Mouse (Mus musculus): ENCODE measurements around the gene Tnfaip8l1. TPM values are rescaled to one million over a fixed set of nuclear protein-coding genes. Genes with fewer than 3 reads are reported as not detected.

Tnfaip8l1 gene
- total RNA-seq, 1 experiment from 2014 or later = not detected

DNA sequence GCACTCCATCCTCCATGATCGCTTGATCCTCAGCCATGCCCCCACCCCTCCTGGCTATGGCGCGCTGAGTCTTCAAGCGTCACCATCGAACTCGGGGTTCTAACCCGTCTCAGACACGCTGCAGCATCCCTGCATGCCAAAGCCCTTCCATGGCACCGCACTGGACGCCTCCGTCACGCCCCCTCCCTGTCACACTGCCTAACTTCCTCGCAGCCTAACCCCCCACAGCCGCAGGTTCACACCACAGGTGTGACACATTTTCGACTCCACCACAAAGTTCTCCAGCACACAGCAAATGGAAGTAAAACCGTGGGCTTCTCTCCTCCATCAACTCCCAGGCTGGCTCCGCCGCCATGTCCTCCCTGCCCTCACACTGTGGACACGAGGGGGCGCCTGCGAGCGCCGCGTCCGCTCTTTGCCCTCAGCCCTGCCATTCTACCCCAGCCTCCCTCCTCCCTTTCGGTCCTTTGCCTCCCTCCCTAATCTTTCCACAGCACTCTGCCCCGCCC lies 27.8 kb upstream of the Tnfaip8l1 start:
- ATAC-seq (replicated peaks; ENCODE audit: insufficient number of reproducible peaks, low FRiP score, low TSS enrichment, poor library complexity, severe bottlenecking) = peak; percentile 46

DNA sequence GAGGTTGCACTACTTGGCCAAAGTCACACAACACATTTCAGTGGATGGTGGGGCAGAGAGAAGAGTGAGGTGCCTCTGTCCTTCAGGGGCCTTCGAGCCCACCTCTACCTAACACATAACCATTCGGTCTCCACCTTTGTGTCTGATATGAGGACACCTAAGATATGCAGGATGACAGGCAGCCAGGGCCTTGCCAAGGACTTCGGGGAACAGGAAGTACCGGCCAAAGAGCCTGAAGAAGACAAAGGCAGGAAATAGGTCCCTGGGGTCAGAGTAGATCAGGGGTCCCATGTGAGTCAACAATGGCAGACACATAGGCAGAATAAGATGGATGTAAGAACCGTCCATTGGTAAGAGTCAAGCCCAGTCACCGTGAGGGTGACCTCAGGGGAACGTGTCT lies 25.7 kb upstream of the Tnfaip8l1 start:
- ATAC-seq (replicated peaks; ENCODE audit: insufficient number of reproducible peaks, low FRiP score, low TSS enrichment, poor library complexity, severe bottlenecking) = no peak

DNA sequence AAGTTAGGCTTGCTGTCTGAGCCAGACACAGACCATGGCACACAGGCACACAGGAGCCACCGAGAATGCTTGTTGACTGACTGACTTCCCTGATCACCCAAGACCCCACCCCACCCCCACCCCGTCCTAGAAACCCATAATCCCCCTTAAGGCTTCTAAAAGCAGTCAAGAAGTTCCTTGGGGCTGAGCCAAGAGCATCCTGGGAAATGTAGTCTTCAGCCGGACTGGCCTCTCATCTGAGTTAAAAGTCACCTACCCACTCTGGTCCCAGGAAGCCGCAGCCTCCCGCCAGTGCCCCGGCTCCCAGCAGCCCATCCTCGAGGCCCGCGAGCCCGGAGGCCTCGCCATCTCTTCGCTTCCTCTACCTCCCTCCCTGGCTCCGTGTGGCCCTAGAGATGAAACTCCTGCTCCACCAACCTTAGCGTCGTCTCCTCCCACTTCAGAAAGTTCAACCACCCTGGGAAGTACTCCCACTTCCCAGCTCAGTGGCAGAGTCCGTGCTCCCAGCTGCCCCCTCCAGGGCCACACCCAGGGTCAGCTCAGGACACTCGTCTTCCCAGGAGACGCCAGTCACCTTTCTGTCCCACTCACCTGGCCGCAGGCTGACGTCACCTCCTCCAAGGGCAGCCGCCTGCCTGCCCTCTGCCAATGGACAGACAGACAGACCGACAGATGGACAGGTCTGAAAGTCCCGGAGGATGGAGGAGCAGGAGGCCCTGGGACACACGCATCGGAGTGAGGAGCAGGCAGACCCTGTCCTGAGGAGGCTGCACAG lies 24.3 kb upstream of the Tnfaip8l1 start:
- ATAC-seq (replicated peaks; ENCODE audit: insufficient number of reproducible peaks, low FRiP score, low TSS enrichment, poor library complexity, severe bottlenecking) = no peak

DNA sequence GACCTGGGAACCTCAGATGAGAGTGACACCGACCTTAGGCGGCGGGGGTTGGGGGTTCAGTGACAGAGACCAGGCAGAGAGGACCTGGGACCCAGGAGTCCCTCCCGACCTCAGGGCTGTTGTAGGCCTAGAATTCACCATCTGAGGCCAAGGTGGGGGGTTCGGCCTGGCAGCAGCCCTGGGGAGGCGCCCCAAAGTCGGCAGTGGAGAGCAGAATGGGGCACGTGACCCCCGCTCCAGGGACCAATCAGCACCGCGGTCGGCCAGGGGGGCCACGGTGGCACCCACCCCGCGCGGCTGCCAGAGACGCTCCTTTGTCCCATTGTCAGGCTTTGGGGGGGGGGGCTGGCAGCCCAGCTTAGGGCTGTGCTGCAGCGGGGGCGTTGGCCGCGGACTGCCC lies 22.9 kb upstream of the Tnfaip8l1 start:
- no peak for ATAC-seq (replicated peaks; ENCODE audit: insufficient number of reproducible peaks, low FRiP score, low TSS enrichment, poor library complexity, severe bottlenecking)

DNA sequence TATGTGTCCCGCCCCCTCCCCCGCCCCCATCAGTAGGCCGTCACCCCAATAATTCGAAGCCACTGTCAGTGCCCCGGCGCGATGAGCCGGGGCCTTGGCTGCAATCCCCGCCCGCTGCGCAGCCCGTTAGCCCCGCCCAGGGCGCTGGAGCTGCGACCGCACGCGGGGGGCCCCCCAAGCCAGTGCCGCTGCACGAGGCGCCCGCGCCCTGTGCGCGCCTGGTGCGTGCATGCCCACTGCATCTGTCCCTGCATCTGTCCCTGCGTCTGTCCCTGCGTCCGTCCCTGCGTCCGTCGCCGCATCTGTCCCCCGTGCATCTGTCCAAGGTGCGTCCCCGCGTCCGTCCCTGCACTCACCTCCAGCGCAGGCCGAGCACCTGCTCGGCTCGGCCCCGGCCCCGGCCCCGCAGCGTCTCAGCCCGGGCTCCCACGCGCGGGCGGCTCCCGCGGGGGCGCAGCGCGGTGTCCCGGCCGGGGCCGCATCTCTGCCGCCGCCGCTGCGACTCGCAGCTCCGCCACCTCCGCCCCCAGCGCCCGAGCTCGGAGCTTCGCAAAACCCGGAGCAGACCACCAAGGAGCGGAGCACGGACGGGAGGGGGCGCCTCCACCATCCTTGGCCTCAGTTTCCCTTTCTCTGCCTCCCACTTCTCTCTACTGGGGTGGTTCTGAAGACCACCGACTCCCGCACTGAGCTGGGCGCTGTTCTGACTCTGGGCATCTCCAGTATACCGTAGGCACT lies 22.2 kb upstream of the Tnfaip8l1 start, which contains the start of gene Sema6b:
Gene Sema6b, minus strand, starts transcription at position 486 of the 738 bp plus-strand sequence.
- no peak for ATAC-seq (replicated peaks; ENCODE audit: insufficient number of reproducible peaks, low FRiP score, low TSS enrichment, poor library complexity, severe bottlenecking)

DNA sequence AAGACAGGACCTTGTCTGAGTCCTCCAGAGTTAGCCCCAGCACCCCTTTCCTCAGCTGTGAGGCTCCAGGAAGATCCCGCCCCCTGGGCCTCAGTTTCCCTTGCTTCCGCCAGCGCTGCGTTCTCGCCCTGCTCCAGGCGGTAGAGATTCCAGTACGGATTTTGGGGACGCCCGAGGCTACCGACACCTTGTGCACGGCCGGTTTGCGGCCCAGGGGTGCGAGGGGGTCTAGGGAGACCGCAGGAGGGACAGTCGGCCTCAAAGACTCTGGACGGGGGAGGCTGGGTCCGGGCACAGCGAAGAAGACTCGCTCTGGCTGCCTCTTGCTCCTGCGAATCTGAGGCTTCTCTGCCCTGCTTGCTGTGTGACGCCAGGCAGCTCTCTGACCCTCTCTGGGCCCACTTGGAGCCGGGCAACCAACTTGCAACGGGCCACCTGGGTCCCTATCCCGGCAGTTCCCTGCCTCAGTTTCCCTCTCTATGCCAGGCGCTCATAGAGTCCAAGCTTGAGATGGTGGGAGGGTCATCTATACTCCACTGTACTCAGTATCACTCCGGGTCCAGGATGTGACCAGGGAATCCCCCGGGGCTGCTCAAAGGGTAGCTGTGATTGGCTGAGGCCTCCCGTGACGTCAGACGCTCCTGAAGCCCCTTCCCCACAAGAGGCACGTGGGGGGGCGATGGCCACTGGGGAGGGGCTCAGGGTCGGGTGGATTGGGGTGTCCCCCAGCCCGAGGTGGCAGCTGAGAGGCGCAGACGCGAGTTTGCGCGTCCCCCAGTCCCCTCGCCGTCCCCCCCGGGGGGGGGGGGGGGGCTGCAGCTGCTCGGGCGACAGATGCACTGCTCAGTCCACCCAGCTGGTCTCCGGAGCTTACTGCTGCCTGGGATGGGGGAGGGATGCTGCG lies 20.3 kb upstream of the Tnfaip8l1 start:
- ATAC-seq (replicated peaks; ENCODE audit: insufficient number of reproducible peaks, low FRiP score, low TSS enrichment, poor library complexity, severe bottlenecking) = no peak

DNA sequence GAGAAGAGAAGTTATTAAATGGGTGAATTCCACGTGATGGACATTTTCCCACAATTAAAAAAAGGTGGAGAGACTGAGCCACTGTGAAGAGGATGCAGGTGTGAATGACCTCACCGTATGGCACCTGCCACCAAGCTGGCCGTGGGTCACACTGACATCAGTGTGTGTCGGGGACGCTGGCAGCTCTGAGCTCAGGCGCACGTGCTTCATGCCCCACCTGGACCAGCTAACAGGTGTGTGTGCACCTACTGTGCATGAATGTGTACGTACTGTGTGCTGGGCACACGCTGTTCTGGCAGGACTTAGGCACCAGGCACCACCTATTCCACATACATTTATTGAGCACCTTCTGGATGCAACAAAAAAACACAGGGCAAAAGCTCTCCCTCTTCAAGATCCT lies 17.7 kb upstream of the Tnfaip8l1 start:
- ATAC-seq (replicated peaks; ENCODE audit: insufficient number of reproducible peaks, low FRiP score, low TSS enrichment, poor library complexity, severe bottlenecking) = no peak

DNA sequence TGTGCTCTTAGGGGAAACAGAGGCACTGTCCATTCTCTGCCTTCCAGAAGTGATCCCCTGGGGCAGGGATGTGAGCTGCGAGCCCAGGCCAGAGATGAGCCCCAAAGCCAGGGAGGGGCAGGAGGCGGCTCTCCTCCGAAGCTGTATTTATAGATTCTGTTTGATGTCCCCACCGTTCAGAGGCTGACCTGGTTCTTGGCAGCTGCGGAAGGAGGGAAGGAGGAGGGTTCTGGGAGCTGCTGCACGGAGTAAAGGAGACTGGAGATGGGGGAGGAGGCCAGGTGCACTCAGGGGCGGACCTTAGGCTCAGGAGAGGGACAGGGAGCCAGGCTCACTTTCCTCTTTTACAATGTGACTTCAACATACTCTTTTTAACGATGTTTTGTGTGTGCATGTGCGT lies 16.1 kb upstream of the Tnfaip8l1 start:
- ATAC-seq (replicated peaks; ENCODE audit: insufficient number of reproducible peaks, low FRiP score, low TSS enrichment, poor library complexity, severe bottlenecking) = no peak

DNA sequence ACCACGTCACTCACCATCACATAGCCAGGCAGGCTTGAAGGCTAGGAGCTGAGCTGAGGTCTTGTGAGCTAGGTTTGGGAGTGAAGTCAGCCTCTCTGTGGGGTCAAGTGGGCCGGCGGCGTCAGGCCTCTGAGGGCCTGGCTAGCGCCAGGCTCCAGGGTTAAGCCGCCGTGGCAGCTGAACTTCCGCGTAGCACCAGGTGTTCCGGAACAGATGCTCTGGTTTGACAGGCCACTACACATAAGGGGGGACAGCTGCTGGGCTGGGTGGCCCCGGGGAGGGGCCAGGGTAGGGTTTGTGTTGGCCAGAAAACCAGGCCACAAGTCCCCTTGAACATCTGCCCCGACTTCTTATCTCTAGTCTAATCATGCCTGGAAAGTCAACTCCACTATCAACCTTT lies 14.9 kb upstream of the Tnfaip8l1 start:
- no peak for ATAC-seq (replicated peaks; ENCODE audit: insufficient number of reproducible peaks, low FRiP score, low TSS enrichment, poor library complexity, severe bottlenecking)

DNA sequence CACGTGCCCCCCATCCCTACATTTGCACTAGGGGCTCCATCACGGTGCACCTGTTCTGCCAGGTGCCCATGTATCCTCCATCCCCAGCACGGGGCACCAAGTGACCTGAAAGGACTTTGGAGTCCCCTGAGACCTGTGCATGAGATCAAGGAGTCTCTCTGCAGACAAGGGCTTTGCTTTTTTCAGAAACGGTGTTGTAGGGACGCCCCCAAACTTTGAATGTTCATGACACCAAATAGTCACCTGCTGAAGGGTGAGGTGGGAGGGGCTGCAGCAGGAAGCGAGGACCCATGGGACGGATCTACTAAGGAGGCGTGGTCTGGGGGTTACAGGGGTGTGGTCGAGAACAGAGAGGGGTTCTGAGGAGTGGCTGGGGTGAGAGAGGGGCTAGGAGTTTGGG lies 14.0 kb upstream of the Tnfaip8l1 start:
- no peak for ATAC-seq (replicated peaks; ENCODE audit: insufficient number of reproducible peaks, low FRiP score, low TSS enrichment, poor library complexity, severe bottlenecking)

DNA sequence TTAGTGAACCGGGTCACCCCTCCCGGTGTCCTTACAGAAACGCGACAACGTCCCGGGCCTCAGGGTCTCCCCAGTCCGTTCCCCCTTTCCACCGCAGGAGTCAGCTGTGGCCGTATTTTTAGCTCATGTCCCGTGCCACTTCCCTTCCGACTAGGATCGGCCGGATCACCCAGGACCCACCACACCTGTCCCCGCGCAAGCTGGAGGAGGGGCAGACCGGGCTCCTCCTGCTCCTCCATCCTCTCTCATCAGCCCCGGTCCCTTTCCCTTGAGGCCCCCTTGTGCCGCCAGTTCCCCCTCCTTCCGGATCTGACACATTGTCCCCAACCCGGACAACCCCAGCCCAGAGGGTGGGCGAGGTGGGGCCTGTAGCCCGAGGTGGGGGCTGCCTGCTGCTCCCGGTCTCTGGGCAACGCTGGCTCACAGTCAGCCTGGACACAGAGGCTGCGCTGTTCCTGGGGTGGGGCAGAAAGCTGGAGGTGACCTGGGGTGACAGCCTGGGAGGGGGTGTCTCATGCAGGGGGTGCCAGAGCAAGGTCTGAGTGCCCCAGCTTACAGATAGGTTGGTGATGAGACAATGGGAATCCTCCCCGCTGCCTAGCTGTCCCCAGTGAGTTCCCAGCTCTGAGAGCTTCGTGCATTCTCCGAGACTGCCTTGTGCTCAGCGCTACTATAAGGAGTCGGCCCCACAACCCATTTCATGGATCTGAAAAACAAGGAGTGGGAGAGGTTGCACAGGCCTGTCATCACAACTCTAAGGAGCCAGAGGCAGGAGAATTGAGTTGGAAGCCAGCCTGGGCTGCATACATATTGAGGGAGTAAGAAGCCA lies 13.3 kb upstream of the Tnfaip8l1 start:
- ATAC-seq (replicated peaks; ENCODE audit: insufficient number of reproducible peaks, low FRiP score, low TSS enrichment, poor library complexity, severe bottlenecking) = no peak

DNA sequence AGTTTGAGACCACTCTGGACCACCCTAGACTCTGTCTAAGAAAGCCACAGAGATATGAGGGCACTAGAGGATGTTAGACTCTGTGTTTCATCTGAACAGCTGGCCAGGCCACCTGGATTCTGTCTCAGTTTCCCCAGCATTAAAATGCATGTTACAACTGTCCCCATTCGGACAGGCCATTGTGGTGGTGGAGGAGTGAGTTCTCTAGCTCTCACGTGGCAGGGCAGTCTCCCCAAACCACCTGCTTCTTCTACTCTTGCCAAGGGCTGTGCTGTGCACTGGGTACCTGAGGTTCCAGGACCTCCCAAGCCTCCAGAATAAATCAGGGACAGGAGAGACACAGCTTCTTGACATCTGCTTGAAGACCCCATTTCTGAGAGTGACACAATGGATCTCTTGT lies 12.4 kb upstream of the Tnfaip8l1 start:
- ATAC-seq (replicated peaks; ENCODE audit: insufficient number of reproducible peaks, low FRiP score, low TSS enrichment, poor library complexity, severe bottlenecking) = no peak

DNA sequence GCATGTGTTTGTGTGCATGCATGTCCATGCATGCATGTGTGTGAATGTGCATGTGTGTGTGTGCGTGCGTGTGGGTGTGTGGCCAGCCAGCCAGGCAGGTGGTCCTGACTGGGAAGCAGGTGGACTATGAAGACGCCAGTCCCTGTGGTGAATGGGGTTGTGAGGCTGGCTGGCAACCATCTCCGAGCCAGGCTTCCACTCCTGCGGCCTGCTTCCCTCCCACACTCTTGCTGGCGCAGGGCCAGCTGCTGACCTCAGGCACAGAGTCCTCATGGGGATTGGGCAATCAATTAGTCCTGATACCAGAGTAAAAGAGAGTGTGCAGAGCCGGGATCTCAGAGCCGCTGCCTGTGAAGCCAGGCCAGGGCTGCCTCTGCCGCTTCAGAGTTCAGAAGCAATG lies 8.6 kb upstream of the Tnfaip8l1 start:
- ATAC-seq (replicated peaks; ENCODE audit: insufficient number of reproducible peaks, low FRiP score, low TSS enrichment, poor library complexity, severe bottlenecking) = no peak

DNA sequence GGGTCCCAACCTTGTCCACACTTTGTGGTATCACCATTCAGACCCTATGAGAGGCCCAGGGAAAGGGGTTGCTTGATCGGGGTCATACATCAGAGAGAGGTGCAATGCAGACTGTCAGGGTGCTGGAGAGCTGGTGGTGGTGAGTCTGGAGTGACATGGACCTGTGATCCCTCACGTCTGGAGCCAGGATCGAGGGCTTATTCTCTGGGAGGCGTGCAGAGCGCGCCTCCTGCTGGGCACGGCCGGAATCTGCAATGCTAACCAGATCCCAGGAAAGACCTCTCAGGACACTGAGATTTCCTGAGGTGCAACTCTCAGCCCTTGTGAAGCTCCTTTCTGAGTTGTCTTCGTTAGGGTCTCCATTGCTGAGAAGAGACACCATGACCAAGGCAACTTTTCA lies 2.5 kb upstream of the Tnfaip8l1 start:
- ATAC-seq (replicated peaks; ENCODE audit: insufficient number of reproducible peaks, low FRiP score, low TSS enrichment, poor library complexity, severe bottlenecking) = no peak

DNA sequence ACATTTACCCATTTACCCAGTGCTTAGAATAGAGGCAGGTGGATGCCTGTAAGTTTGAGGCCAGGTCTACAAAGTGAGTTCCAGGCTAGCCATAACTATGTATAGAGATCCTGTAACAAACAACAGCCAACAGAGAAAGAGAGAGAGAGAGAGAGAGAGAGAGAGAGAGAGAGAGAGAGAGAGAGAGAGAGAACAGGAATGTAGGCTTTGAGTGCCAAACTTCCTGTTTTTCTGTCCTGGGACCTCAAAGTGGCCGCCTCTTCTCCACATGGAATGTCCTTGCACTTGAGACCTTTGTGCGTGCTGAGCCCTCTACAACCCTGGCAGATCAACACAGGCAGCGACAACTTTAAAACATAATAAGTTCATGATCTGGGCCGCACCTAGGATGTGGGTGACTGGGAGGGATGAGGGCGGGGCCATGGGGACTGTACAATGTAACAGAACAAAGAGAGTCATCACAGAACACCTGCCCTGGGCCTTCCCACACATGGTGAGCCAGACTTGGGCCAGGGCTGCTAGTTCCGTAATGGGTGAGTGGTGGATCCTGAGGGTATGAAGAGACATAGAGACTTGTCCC lies 1.3 kb downstream of the Tnfaip8l1 start:
- no peak for ATAC-seq (replicated peaks; ENCODE audit: insufficient number of reproducible peaks, low FRiP score, low TSS enrichment, poor library complexity, severe bottlenecking)

DNA sequence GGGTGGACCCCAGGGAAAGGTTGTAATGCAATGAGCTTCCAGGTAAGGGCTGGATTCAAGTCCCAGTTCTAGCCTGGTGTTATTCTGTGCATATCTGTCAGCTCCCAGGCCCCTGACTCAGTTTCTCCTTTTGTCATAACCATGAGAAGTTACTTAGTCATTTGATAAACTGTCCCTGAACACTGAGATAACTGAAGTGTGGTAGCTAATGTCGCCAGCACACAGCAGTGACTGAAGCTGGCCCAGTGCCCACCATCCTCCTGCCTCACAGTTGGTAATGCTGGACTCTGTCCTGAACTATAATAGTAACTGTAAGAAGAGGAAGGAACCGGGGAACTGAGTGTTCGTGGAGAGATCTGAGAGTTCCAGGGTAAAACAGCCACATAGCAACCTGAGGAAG lies 2.2 kb downstream of the Tnfaip8l1 start:
- ATAC-seq (replicated peaks; ENCODE audit: insufficient number of reproducible peaks, low FRiP score, low TSS enrichment, poor library complexity, severe bottlenecking) = no peak

DNA sequence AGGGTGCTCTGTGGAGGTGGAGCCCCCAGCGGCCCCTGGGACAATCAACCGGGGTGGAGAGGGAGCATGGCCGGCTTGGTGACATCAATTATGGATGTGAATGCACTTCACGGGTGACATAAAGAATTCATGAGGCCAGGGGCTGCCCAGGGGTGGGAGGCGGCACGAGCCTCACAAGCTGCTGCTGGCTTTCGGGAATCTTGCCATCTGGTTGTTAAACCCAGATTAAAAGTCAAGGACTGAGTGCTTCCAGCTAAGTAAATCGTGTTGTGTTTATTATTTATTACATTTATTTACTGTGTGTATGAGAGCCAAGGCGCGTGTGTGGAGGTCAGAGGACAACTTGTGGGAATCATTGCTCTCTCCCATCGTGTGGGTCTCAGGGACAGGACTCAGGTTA lies 3.4 kb downstream of the Tnfaip8l1 start:
- no peak for ATAC-seq (replicated peaks; ENCODE audit: insufficient number of reproducible peaks, low FRiP score, low TSS enrichment, poor library complexity, severe bottlenecking)

DNA sequence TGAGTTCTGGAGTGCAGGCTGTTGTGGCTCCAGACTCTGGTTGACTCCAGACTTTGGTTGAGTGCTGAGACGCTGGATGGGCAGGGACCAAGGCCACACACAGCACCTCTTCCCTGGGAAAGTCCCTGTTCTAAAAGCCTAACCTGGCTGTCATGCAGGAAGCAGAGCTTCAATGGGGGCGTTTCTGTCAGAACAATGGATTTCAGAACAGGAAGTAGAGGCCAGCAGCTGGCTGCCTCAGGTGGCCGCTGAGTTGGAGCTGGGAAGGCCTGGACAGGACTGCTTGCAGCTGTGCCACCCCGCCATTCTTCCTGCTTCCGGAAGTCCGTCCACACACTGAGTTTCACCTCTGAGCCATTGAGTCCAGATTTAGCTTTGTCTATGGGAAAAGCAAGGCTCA lies 7.6 kb downstream of the Tnfaip8l1 start:
- ATAC-seq (replicated peaks; ENCODE audit: insufficient number of reproducible peaks, low FRiP score, low TSS enrichment, poor library complexity, severe bottlenecking) = no peak
